Mouse (Mus musculus) hindbrain, postnatal 0 days (tissue): Measurements from ENCODE around the gene Olfr1412. TPM values are rescaled to one million over a fixed set of nuclear protein-coding genes. Genes with fewer than 3 reads are reported as not detected.

Experiments
- ATAC-seq: fragments of 200-750 bp; cut with Nextera tagmentation; 2 replicates; pipeline ENCODE4 v1.8.0; 2017; ENCODE audit warnings: mild to moderate bottlenecking, moderate TSS enrichment, moderate library complexity
- DNase-seq: peaks from one replicate; pipeline ENCODE4 v3.0.0-alpha.2; 2015; ENCODE audit warnings: low spot score
- H3K27ac ChIP-seq: fragments of 300-500 bp; sonication (generic); 2 replicates; pipeline ENCODE4 v1.5.1; 2014; ENCODE audit warnings: mild to moderate bottlenecking
- H3K27me3 ChIP-seq: fragments of 300-500 bp; sonication (generic); 2 replicates; pipeline ENCODE4 v1.6.1; 2014; ENCODE audit warnings: low read length, mixed read lengths; ENCODE audit not compliant: insufficient read depth
- H3K36me3 ChIP-seq: fragments of 300-500 bp; sonication (generic); 2 replicates; pipeline ENCODE4 v1.6.1; 2014; ENCODE audit warnings: low read length, mixed read lengths; ENCODE audit not compliant: insufficient read depth
- H3K4me1 ChIP-seq: fragments of 300-500 bp; sonication (generic); 2 replicates; pipeline ENCODE4 v1.6.1; 2014; ENCODE audit warnings: antibody characterized with exemption, low read length, mixed read lengths; ENCODE audit not compliant: insufficient read depth
- H3K4me2 ChIP-seq: fragments of 300-500 bp; sonication (generic); 2 replicates; pipeline ENCODE4 v1.6.1; 2014; ENCODE audit warnings: low read depth, mild to moderate bottlenecking, low read length, moderate library complexity, mixed read lengths
- H3K4me3 ChIP-seq: fragments of 300-500 bp; sonication (generic); 2 replicates; pipeline ENCODE4 v1.5.1; 2014; ENCODE audit warnings: low read length
- H3K9ac ChIP-seq: fragments of 300-500 bp; sonication (generic); replicated peaks from 2 replicates; pipeline ENCODE4 v1.6.1; 2014; ENCODE audit warnings: mild to moderate bottlenecking, low read length, moderate library complexity, mixed read lengths
- H3K9me3 ChIP-seq: fragments of 300-500 bp; sonication (generic); 2 replicates; pipeline ENCODE4 v1.6.1; 2016; ENCODE audit warnings: low read length, mixed read lengths
- CTCF ChIP-seq: IDR thresholded peaks from 2 replicates; pipeline ENCODE4 v1.5.1; 2016; ENCODE audit warnings: antibody characterized with exemption, control low read depth, low read depth
- WGBS: fragments of 180-500 bp; shearing (Covaris S2); extraction: QIAGEN DNeasy Blood & Tissue Kit; methylation state at CpG from one replicate; pipeline ENCODE4 v1.1.7; 2014; 5-methylcytosine and 5-hydroxymethylcytosine counted together
- polyA plus RNA-seq: library from polyadenylated mRNA; unstranded; fragments of >200 nt; fragmentation: Nextera tagmentation; extraction: Ambion mirVana; gene quantifications from 2 replicates; pipeline ENCODE4 v1.2.1, GENCODE M21; 2015
- total RNA-seq: library from RNA; depleted of rRNA; stranded (reverse); fragments of >200 nt; gene quantifications from 2 replicates; pipeline ENCODE4 v1.2.3, GENCODE M21; 2014; rRNA removed

The Olfr1412 gene
- total and polyA plus RNA-seq, 2 experiments from 2014 or later = not detected

GRCm38 (mm10) chr1:92636015-92636414 is 50.4 kb downstream of the Olfr1412 start:
- Histone ChIP-seq H3K4me2 (no peak overlapping the region), H3K27ac (peak overlapping the region; percentile 56; the same call in 1 of the 2 replicates), H3K36me3 (peaks cover 21% of the 10 kb centered on the region), H3K27me3 (no peaks in the 10 kb centered on the region), H3K9me3 (no peaks in the 10 kb centered on the region), H3K4me1 (0 out of 2 replicates have a peak, but pooled peaks cover 7% of the 10 kb centered on the region), H3K4me3 (no peak overlapping the region), H3K9ac (no peak overlapping the region)
- no peak for DNase-seq
- no peak for TF ChIP-seq CTCF
- 77% methylated on average over 8 of the region's 8 CpGs for WGBS
- ATAC-seq = no peak

- no peak for ATAC-seq
These were observed 51.1 kb downstream of the Olfr1412 start for GRCm38 (mm10) chr1:92636676-92637075.

GRCm38 (mm10) chr1:92637501-92638172 is 52.1 kb downstream of the Olfr1412 start:
- Histone ChIP-seq H3K36me3 (peaks cover 21% of the 10 kb centered on the region), H3K4me1 (0 out of 2 replicates have a peak, but pooled peaks cover 10% of the 10 kb centered on the region), H3K9me3 (no peaks in the 10 kb centered on the region), H3K4me2 (no peak overlapping the region), H3K4me3 (no peak overlapping the region), H3K27ac (no peak overlapping the region), H3K27me3 (no peaks in the 10 kb centered on the region), H3K9ac (no peak overlapping the region)
- no peak for DNase-seq
- 92% methylated on average over 15 of the region's 15 CpGs for WGBS
- no peak for TF ChIP-seq CTCF
- no peak for ATAC-seq

More at GRCm38 (mm10) chr1:92636676-92637075, 51.1 kb downstream of the Olfr1412 start:
- Histone ChIP-seq H3K9ac (no peak overlapping the region), H3K9me3 (no peaks in the 10 kb centered on the region), H3K27me3 (no peaks in the 10 kb centered on the region), H3K27ac (no peak overlapping the region), H3K36me3 (peaks cover 21% of the 10 kb centered on the region), H3K4me3 (no peak overlapping the region), H3K4me1 (0 out of 2 replicates have a peak, but pooled peaks cover 7% of the 10 kb centered on the region), H3K4me2 (no peak overlapping the region)
- 96% methylated on average over 11 of the region's 11 CpGs for WGBS
- no peak for TF ChIP-seq CTCF
- no peak for DNase-seq

GRCm38 (mm10) chr1:92638181-92638580 is 52.6 kb downstream of the Olfr1412 start:
- Histone ChIP-seq H3K4me3 (no peak overlapping the region), H3K4me2 (no peak overlapping the region), H3K4me1 (0 out of 2 replicates have a peak, but pooled peaks cover 10% of the 10 kb centered on the region), H3K9ac (no peak overlapping the region), H3K27ac (no peak overlapping the region), H3K27me3 (no peaks in the 10 kb centered on the region), H3K9me3 (no peaks in the 10 kb centered on the region), H3K36me3 (peaks cover 21% of the 10 kb centered on the region)
- DNase-seq (no peak), ATAC-seq (no peak)
- TF ChIP-seq CTCF = no peak
- 78% methylated on average over 3 of the region's 3 CpGs for WGBS

GRCm38 (mm10) chr1:92638736-92639135 is 53.2 kb downstream of the Olfr1412 start:
- Histone ChIP-seq H3K4me2 (no peak overlapping the region), H3K27me3 (no peaks in the 10 kb centered on the region), H3K27ac (no peak overlapping the region), H3K9ac (no peak overlapping the region), H3K4me1 (0 out of 2 replicates have a peak, but pooled peaks cover 10% of the 10 kb centered on the region), H3K4me3 (no peak overlapping the region), H3K36me3 (peaks cover 21% of the 10 kb centered on the region), H3K9me3 (no peaks in the 10 kb centered on the region)
- no peak for TF ChIP-seq CTCF
- ATAC-seq = no peak
- WGBS = 96% methylated on average over 4 of the region's 4 CpGs
- no peak for DNase-seq

- Histone ChIP-seq H3K27ac (peak overlapping the region; percentile 91; the same call in 1 of the 2 replicates), H3K9ac (no peak overlapping the region; the same call in 1 of the 2 replicates), H3K36me3 (peaks cover 21% of the 10 kb centered on the region), H3K4me2 (peak overlapping the region; percentile 99), H3K4me3 (peak overlapping the region; percentile 94), H3K27me3 (no peaks in the 10 kb centered on the region), H3K9me3 (no peaks in the 10 kb centered on the region), H3K4me1 (0 out of 2 replicates have a peak, but pooled peaks cover 10% of the 10 kb centered on the region)
- 92% methylated on average over 6 of the region's 6 CpGs for WGBS
- DNase-seq (no peak), ATAC-seq (no peak)
- TF ChIP-seq CTCF = no peak
These were observed 54.8 kb downstream of the Olfr1412 start for GRCm38 (mm10) chr1:92640393-92640792.

Other genes with a start within 250 kb of the Olfr1412 start
- 187 and 244 TPM in 2 replicates for gene Ndufa10, start 111.9 kb upstream of the Olfr1412 start, total RNA-seq
- 373 and 388 TPM in 2 replicates for gene Ndufa10, start 111.9 kb upstream of the Olfr1412 start, polyA plus RNA-seq
- not detected in 2 replicates for gene Olfr1416, start 100.7 kb upstream of the Olfr1412 start, total RNA-seq
- not detected in 2 replicates for gene Olfr1416, start 100.7 kb upstream of the Olfr1412 start, polyA plus RNA-seq
- gene Olfr1415, start 89.7 kb upstream of the Olfr1412 start, total RNA-seq = not detected in 2 replicates
- not detected in 2 replicates for gene Olfr1415, start 89.7 kb upstream of the Olfr1412 start, polyA plus RNA-seq
- gene Olfr1414, start 67.1 kb upstream of the Olfr1412 start, total RNA-seq = not detected in 2 replicates
- not detected in 2 replicates for gene Olfr1414, start 67.1 kb upstream of the Olfr1412 start, polyA plus RNA-seq
- not detected in 2 replicates for gene Olfr1413, start 14.5 kb upstream of the Olfr1412 start, total RNA-seq
- gene Olfr1413, start 14.5 kb upstream of the Olfr1412 start, polyA plus RNA-seq = not detected in 2 replicates
- gene Olfr1411, start 8.6 kb downstream of the Olfr1412 start, total RNA-seq = not detected in 2 replicates
- gene Olfr1411, start 8.6 kb downstream of the Olfr1412 start, polyA plus RNA-seq = not detected in 2 replicates
- gene Olfr1410, start 20.0 kb downstream of the Olfr1412 start, total RNA-seq = not detected in 2 replicates
- gene Olfr1410, start 20.0 kb downstream of the Olfr1412 start, polyA plus RNA-seq = not detected in 2 replicates
- gene Olfr12, start 32.0 kb downstream of the Olfr1412 start, total RNA-seq = not detected in 2 replicates
- gene Olfr12, start 32.0 kb downstream of the Olfr1412 start, polyA plus RNA-seq = not detected in 2 replicates
- 201 and 223 TPM in 2 replicates for gene Cops9, start 56.2 kb downstream of the Olfr1412 start, total RNA-seq
- gene Cops9, start 56.2 kb downstream of the Olfr1412 start, polyA plus RNA-seq = 641 and 676 TPM in 2 replicates
- not detected in 2 replicates for gene Otos, start 63.1 kb downstream of the Olfr1412 start, total RNA-seq
- 0.81 and 0.88 TPM in 2 replicates for gene Otos, start 63.1 kb downstream of the Olfr1412 start, polyA plus RNA-seq
- gene Gpc1, start 245.9 kb downstream of the Olfr1412 start, total RNA-seq = 196 and 215 TPM in 2 replicates
- gene Gpc1, start 245.9 kb downstream of the Olfr1412 start, polyA plus RNA-seq = 55.5 and 57.8 TPM in 2 replicates